Mouse (Mus musculus) C2C12 (cell line): ENCODE measurements around the gene Zbtb46.

Experiments used
- CEBPB ChIP-seq: IDR thresholded peaks from one replicate; pipeline ENCODE4 v1.6.1; 2011; ENCODE audit warnings: low read depth, mild to moderate bottlenecking, control low read depth, moderate library complexity
- CTCF ChIP-seq: IDR thresholded peaks from one replicate; pipeline ENCODE4 v1.5.1; 2011; ENCODE audit not compliant: control insufficient read depth, insufficient read depth, insufficient read length
- FOSL1 ChIP-seq: IDR thresholded peaks from one replicate; pipeline ENCODE4 v1.8.0; 2011; ENCODE audit warnings: mild to moderate bottlenecking, low read length; ENCODE audit not compliant: poor library complexity, insufficient read depth, severe bottlenecking
- MAX ChIP-seq: IDR thresholded peaks from one replicate; pipeline ENCODE4 v1.6.1; 2011; ENCODE audit warnings: mild to moderate bottlenecking, control low read depth
- MYOD1 ChIP-seq: IDR thresholded peaks from one replicate; pipeline ENCODE4 v1.6.1; 2011; ENCODE audit warnings: low read depth; ENCODE audit not compliant: control insufficient read depth, insufficient read length
- MYOG ChIP-seq: IDR thresholded peaks from one replicate; pipeline ENCODE4 v1.6.1; 2011; ENCODE audit not compliant: control insufficient read depth, insufficient read length; ENCODE audit errors: extremely low read depth
- USF1 ChIP-seq: IDR thresholded peaks from one replicate; pipeline ENCODE4 v1.6.1; 2011; ENCODE audit warnings: low read depth, mild to moderate bottlenecking, control low read depth, moderate library complexity

GRCm38 (mm10) chr2:181484456-181485233, 25.4 kb upstream of the Zbtb46 start:
- TF ChIP-seq CTCF: no peak
- TF ChIP-seq MAX: no peak
- TF ChIP-seq FOSL1: no peak
- TF ChIP-seq MYOD1: no peak
- TF ChIP-seq CEBPB: no peak
- no peak for TF ChIP-seq USF1
- no peak for TF ChIP-seq MYOG
